In the genomic region with DNA sequence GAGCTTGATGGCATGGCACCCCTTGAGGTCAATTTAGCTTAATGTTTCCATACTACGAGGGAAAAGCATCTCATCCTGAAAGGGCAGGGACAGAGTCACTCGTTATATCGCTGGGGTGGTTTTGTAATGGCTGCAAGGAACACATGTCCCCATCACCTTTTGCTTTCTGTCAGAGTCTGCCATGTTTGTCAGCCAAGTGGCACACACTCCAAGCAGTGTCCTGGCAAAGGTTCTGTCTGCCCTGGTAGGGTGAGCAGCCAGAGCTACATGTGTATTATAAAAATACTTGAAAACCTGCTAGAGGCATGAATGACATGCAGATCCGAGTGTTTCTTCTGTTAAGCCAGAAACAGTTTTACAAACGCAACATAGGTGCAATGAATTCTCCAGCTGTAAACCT, we compare ENCODE assay signal across 16 mouse cellular contexts.
DNase-seq lines count a peak whose midpoint lies in the region; ATAC-seq and TF ChIP-seq lines count a peak whose summit lies in the region.
"Had no signal": no experiment of that assay in that cellular context is flagged by ENCODE, and none has a peak within 500 bp of the region (broad histone marks: within the 10 kb centered on the region; RNA-seq: fewer than 3 reads in every experiment).

No protein-coding gene starts in this region.

- no peaks in the 10 kb centered on the region for H3K27me3 ChIP-seq in heart, embryonic 12.5 days (replicated peaks)
- H3K27me3 ChIP-seq: midbrain, embryonic 15.5 days had no signal

- no peak overlapping the region for H3K4me2 ChIP-seq in heart, embryonic 12.5 days
- H3K4me2 ChIP-seq: midbrain, embryonic 15.5 days had no signal

- DNase-seq in adrenal gland, postnatal 10 days = peak; percentile 53
- no peak for DNase-seq in adrenal gland, postnatal 36 days
- DNase-seq in heart, adult 11 months = peak; percentile 93
- peak; percentile 14 for DNase-seq in kidney, adult 9 months
- no peak for DNase-seq in kidney, postnatal 4 days
- no peak for DNase-seq in embryo, embryonic 10.5 days (ENCODE audit: low spot score)
- DNase-seq: cerebellum, postnatal 25 days; retina, postnatal 1 day; thymus, postnatal 4 days had no signal

- no peak for TF ChIP-seq POLR2A in olfactory bulb, adult 2 months (IDR thresholded peaks at IDR 0.05; ENCODE audit: insufficient read depth, low read depth, low read length)

- ATAC-seq in heart, embryonic 12.5 days (ENCODE audit: insufficient number of reproducible peaks, low FRiP score) = no peak
- ATAC-seq: forebrain, embryonic 14.5 days; midbrain, embryonic 15.5 days had no signal

- no peak overlapping the region for H3K27ac ChIP-seq in heart, embryonic 12.5 days (ENCODE audit: poor library complexity, severe bottlenecking)
- peak overlapping the region; percentile 41 for H3K27ac ChIP-seq in olfactory bulb, adult 2 months (ENCODE audit: insufficient read depth, low read depth, low read length)
- H3K27ac ChIP-seq: kidney, postnatal 0 days; left cerebral cortex, adult 2 months; liver, embryonic 14.5 days; midbrain, embryonic 15.5 days had no signal

- no peaks in the 10 kb centered on the region for H3K9me3 ChIP-seq in heart, embryonic 12.5 days (replicated peaks)
- H3K9me3 ChIP-seq: midbrain, embryonic 15.5 days had no signal

- H3K36me3 ChIP-seq in heart, embryonic 12.5 days = no peaks in the 10 kb centered on the region
- H3K36me3 ChIP-seq: midbrain, embryonic 15.5 days had no signal

- H3K4me3 ChIP-seq in heart, embryonic 12.5 days = no peak overlapping the region
- H3K4me3 ChIP-seq in olfactory bulb, adult 2 months (ENCODE audit: insufficient read depth, low read depth, low read length) = no peak overlapping the region
- H3K4me3 ChIP-seq: left cerebral cortex, adult 2 months; midbrain, embryonic 15.5 days had no signal

- peaks cover 15% of the 10 kb centered on the region for H3K4me1 ChIP-seq in heart, embryonic 12.5 days (replicated peaks)
- H3K4me1 ChIP-seq in olfactory bulb, adult 2 months (ENCODE audit: control insufficient read depth, insufficient read depth, low read length) = peaks cover 2% of the 10 kb centered on the region; the same call in 1 of the 2 replicates
- H3K4me1 ChIP-seq: midbrain, embryonic 15.5 days had no signal

- TF ChIP-seq CTCF in olfactory bulb, adult 2 months (IDR thresholded peaks at IDR 0.05; ENCODE audit: insufficient read depth, low read depth, low read length) = no peak

- no peak overlapping the region for H3K9ac ChIP-seq in heart, embryonic 12.5 days
- H3K9ac ChIP-seq: liver, embryonic 14.5 days; midbrain, embryonic 15.5 days had no signal

- WGBS in heart, embryonic 12.5 days = 85% methylated on average over 5 of the region's 5 CpGs
- WGBS in olfactory bulb, adult 2 months = 81% methylated on average over 5 of the region's 5 CpGs

Comparison
In these comparisons a context has a peak if more than half of its experiments do, and no peak if none do; other contexts are left out.
1. DNase-seq: peak in adrenal gland, postnatal 10 days (single experiment), heart, adult 11 months (single experiment) and kidney, adult 9 months (single experiment); none in adrenal gland, postnatal 36 days (0 of 2), kidney, postnatal 4 days (0 of 2) and embryo, embryonic 10.5 days (single experiment).